Mouse (Mus musculus): ENCODE measurements around the gene Gm9817. TPM values are rescaled to one million over a fixed set of nuclear protein-coding genes. Genes with fewer than 3 reads are reported as not detected.

Gene Gm9817
- polyA plus RNA-seq, 1 experiment, result 0.02 TPM

DNA sequence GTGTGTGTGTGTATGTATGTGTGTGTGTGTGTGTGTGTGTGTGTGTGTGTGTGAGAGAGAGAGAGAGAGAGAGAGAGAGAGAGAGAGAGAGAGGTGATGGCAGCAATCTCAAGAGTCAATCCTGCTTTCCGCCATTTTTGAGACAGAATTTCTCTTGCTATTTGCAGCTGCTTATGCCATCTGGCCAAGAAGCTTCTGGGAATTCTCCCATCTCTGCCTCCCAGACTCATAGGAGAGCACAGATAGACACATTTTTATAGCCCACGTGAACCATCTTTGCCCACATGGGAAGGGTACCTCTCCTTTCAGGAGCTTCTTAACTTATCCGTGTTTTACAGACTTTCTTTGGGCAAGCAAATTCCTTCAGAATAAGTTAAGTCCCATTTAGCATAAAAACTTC, 24.6 kb upstream of the Gm9817 start:
- Histone ChIP-seq H3K79me2 (ENCODE audit: control insufficient read depth, insufficient read depth) (no peaks in the 10 kb centered on the region), H3K4me3 (no peak overlapping the region), H3K27me3 (ENCODE audit: control insufficient read depth, insufficient read depth, insufficient read length) (peaks cover 5% of the 10 kb centered on the region), H3K36me3 (ENCODE audit: control insufficient read depth, insufficient read depth) (no peaks in the 10 kb centered on the region), H3K4me2 (ENCODE audit: low read depth) (no peak overlapping the region), H3ac (ENCODE audit: control insufficient read depth, insufficient read length) (no peak overlapping the region)
- TF ChIP-seq REST (IDR thresholded peaks at IDR 0.05; ENCODE audit: insufficient read depth, insufficient read length) (no peak), TCF12 (IDR thresholded peaks at IDR 0.05; ENCODE audit: insufficient read depth, poor library complexity, severe bottlenecking) (no peak), MAX (IDR thresholded peaks at IDR 0.05; ENCODE audit: low read depth) (no peak), MYOD1 (IDR thresholded peaks at IDR 0.05; ENCODE audit: control insufficient read depth in 1 of 3, insufficient read length in 2 of 3, low read depth in 2 of 3) (no peak), TCF3 (IDR thresholded peaks at IDR 0.05; ENCODE audit: insufficient read length, low read depth) (no peak), E2F4 (IDR thresholded peaks at IDR 0.05; ENCODE audit: insufficient read depth) (no peak), USF1 (IDR thresholded peaks at IDR 0.05; ENCODE audit: low read depth) (no peak), POLR2AphosphoS2 (IDR thresholded peaks at IDR 0.05; ENCODE audit: insufficient read length, low read depth) (no peak)

DNA sequence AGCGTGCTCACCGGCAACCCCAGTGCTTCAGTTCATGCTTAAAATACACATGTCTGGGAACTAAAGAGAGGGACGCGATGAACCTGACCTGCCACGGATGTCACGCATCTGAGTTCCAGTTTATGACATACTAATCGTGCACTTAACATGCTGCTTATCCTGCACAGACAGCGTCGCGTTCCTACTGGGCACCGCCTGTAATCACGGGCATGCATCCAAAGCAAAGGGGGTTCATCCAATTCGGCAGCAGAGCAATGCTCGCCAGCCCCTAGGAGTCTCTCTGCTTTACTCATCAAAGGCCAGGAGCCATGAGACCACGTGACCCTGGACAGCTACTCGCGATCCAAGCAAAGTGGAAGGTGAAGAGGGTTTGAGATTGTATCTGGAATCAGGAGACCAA, 19.3 kb upstream of the Gm9817 start:
- peaks cover 7% of the 10 kb centered on the region for H3K27me3 ChIP-seq (ENCODE audit: control insufficient read depth, insufficient read depth, insufficient read length)
- H3K4me2 ChIP-seq (ENCODE audit: low read depth), result no peak overlapping the region
- no peak overlapping the region for H3ac ChIP-seq (ENCODE audit: control insufficient read depth, insufficient read length)
- no peaks in the 10 kb centered on the region for H3K79me2 ChIP-seq (ENCODE audit: control insufficient read depth, insufficient read depth)
- H3K4me3 ChIP-seq, result no peak overlapping the region
- TF ChIP-seq USF1 (IDR thresholded peaks at IDR 0.05; ENCODE audit: low read depth), result no peak
- TF ChIP-seq MAX (IDR thresholded peaks at IDR 0.05; ENCODE audit: low read depth), result no peak
- H3K36me3 ChIP-seq (ENCODE audit: control insufficient read depth, insufficient read depth), result no peaks in the 10 kb centered on the region

DNA sequence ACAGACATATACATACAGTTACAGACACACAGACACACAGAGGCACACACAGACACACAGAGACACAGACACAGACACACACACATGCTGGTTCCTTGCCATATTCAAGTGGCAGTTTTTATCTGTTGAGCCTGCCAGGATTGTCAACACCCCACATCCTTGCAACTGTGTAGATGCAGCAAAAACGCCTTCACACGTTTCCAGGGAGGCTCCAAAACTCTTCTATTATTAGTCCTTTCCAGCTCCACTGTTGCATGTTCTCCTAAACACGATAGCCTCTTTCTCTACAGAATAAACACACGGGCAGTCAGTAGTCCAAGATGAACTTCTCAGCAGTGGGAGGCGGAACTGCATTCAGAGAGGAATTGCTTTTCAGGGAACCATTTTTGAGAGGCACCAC, 15.3 kb upstream of the Gm9817 start:
- H3K36me3 ChIP-seq (ENCODE audit: control insufficient read depth, insufficient read depth), result no peaks in the 10 kb centered on the region
- TF ChIP-seq MYOD1 (IDR thresholded peaks at IDR 0.05; ENCODE audit: control insufficient read depth in 1 of 3, insufficient read length in 2 of 3, low read depth in 2 of 3) (no peak), CEBPB (IDR thresholded peaks at IDR 0.05; ENCODE audit: insufficient read depth, poor library complexity, severe bottlenecking) (no peak), E2F4 (IDR thresholded peaks at IDR 0.05; ENCODE audit: insufficient read depth) (no peak), TCF3 (IDR thresholded peaks at IDR 0.05; ENCODE audit: insufficient read length, low read depth) (no peak), POLR2AphosphoS2 (IDR thresholded peaks at IDR 0.05; ENCODE audit: insufficient read length, low read depth) (no peak), POLR2A (IDR thresholded peaks at IDR 0.05; ENCODE audit: insufficient read length, low read depth) (no peak), REST (IDR thresholded peaks at IDR 0.05; ENCODE audit: insufficient read depth, insufficient read length) (no peak), MYOG (IDR thresholded peaks at IDR 0.05; ENCODE audit: control insufficient read depth in 1 of 3, insufficient read depth in 1 of 3, insufficient read length in 2 of 3, low read depth in 2 of 3) (no peak), SRF (IDR thresholded peaks at IDR 0.05; ENCODE audit: control insufficient read depth, insufficient read length, low read depth) (no peak), MAX (IDR thresholded peaks at IDR 0.05; ENCODE audit: low read depth) (no peak), USF1 (IDR thresholded peaks at IDR 0.05; ENCODE audit: low read depth) (no peak), TCF12 (IDR thresholded peaks at IDR 0.05; ENCODE audit: insufficient read depth, poor library complexity, severe bottlenecking) (no peak)
- H3K79me2 ChIP-seq (ENCODE audit: control insufficient read depth, insufficient read depth), result no peaks in the 10 kb centered on the region
- no peak overlapping the region for H3K4me3 ChIP-seq
- H3ac ChIP-seq (ENCODE audit: control insufficient read depth, insufficient read length), result no peak overlapping the region
- no peak overlapping the region for H3K4me2 ChIP-seq (ENCODE audit: low read depth)
- peaks cover 7% of the 10 kb centered on the region for H3K27me3 ChIP-seq (ENCODE audit: control insufficient read depth, insufficient read depth, insufficient read length)

DNA sequence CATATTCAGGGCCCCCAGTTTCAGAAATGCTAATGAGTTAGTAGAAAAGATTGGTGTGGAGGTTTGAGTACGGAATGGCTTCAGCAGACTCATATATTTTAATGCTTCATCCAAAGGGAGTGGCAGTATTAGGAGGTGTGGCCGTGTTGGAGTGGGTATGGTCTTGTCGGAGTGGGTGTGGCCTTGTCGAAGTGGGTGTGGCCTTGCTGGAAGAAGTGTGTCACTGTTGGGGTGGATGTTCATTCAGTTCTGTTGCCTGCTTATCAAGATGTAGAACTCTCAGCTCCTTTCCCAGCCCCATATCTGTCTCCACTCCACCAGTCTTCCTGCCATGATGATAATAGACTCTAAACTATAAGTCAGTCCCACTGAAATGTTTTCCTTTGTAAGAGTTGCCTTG, 13.5 kb upstream of the Gm9817 start:
- H3K4me2 ChIP-seq (ENCODE audit: low read depth), result no peak overlapping the region
- no peak for TF ChIP-seq POLR2AphosphoS2 (IDR thresholded peaks at IDR 0.05; ENCODE audit: insufficient read length, low read depth)
- TF ChIP-seq POLR2A (IDR thresholded peaks at IDR 0.05; ENCODE audit: insufficient read length, low read depth), result no peak
- no peak for TF ChIP-seq E2F4 (IDR thresholded peaks at IDR 0.05; ENCODE audit: insufficient read depth)
- TF ChIP-seq MAX (IDR thresholded peaks at IDR 0.05; ENCODE audit: low read depth), result no peak
- no peak for TF ChIP-seq MYOG (IDR thresholded peaks at IDR 0.05; ENCODE audit: control insufficient read depth in 1 of 3, insufficient read depth in 1 of 3, insufficient read length in 2 of 3, low read depth in 2 of 3)
- TF ChIP-seq MYOD1 (IDR thresholded peaks at IDR 0.05; ENCODE audit: control insufficient read depth in 1 of 3, insufficient read length in 2 of 3, low read depth in 2 of 3), result no peak
- TF ChIP-seq CEBPB (IDR thresholded peaks at IDR 0.05; ENCODE audit: insufficient read depth, poor library complexity, severe bottlenecking), result no peak
- no peak for TF ChIP-seq REST (IDR thresholded peaks at IDR 0.05; ENCODE audit: insufficient read depth, insufficient read length)
- no peak for TF ChIP-seq USF1 (IDR thresholded peaks at IDR 0.05; ENCODE audit: low read depth)
- TF ChIP-seq SRF (IDR thresholded peaks at IDR 0.05; ENCODE audit: control insufficient read depth, insufficient read length, low read depth), result no peak
- no peak for TF ChIP-seq TCF12 (IDR thresholded peaks at IDR 0.05; ENCODE audit: insufficient read depth, poor library complexity, severe bottlenecking)
- TF ChIP-seq TCF3 (IDR thresholded peaks at IDR 0.05; ENCODE audit: insufficient read length, low read depth), result no peak
- H3ac ChIP-seq (ENCODE audit: control insufficient read depth, insufficient read length), result no peak overlapping the region
- no peaks in the 10 kb centered on the region for H3K27me3 ChIP-seq (ENCODE audit: control insufficient read depth, insufficient read depth, insufficient read length)
- no peaks in the 10 kb centered on the region for H3K79me2 ChIP-seq (ENCODE audit: control insufficient read depth, insufficient read depth)
- no peak overlapping the region for H3K4me3 ChIP-seq
- H3K36me3 ChIP-seq (ENCODE audit: control insufficient read depth, insufficient read depth), result no peaks in the 10 kb centered on the region

DNA sequence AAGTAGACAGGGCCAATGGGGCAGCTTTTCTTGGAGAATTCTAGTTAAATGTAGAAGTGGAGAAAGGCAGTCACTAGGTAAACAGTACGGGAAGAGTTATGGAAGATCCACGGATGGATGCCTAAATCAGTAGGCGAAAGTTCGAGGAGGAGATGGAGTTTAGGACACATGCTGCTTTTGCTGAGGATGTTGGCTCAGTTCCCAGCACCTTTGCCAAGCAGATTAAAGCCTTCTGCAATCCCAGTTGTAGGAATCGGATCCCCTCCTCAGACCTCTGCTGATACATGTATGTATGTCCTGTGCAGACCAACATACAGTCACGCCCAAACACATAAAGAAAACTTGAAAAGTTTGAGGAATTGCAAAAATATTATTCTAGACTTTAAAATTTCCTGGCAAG, 8.1 kb upstream of the Gm9817 start:
- H3K4me3 ChIP-seq, result no peak overlapping the region
- H3K4me2 ChIP-seq (ENCODE audit: low read depth), result no peak overlapping the region

More for the DNA sequence above, 8.1 kb upstream of the Gm9817 start:
- no peak for TF ChIP-seq TCF12 (IDR thresholded peaks at IDR 0.05; ENCODE audit: insufficient read depth, poor library complexity, severe bottlenecking)
- no peak for TF ChIP-seq E2F4 (IDR thresholded peaks at IDR 0.05; ENCODE audit: insufficient read depth)
- TF ChIP-seq REST (IDR thresholded peaks at IDR 0.05; ENCODE audit: insufficient read depth, insufficient read length), result no peak
- Histone ChIP-seq H3K36me3 (ENCODE audit: control insufficient read depth, insufficient read depth) (no peaks in the 10 kb centered on the region), H3K27me3 (ENCODE audit: control insufficient read depth, insufficient read depth, insufficient read length) (no peaks in the 10 kb centered on the region), H3ac (ENCODE audit: control insufficient read depth, insufficient read length) (no peak overlapping the region), H3K79me2 (ENCODE audit: control insufficient read depth, insufficient read depth) (no peaks in the 10 kb centered on the region)

Data from myocyte (in vitro differentiated cells).